Mouse (Mus musculus) brain, embryonic 18.5 days (tissue): ENCODE measurements at regions not wholly inside any gene's neighbourhood (a gene's known extent, or its start where the extent isn't known, plus 50 kb on each side); places are given as distances from the start of the nearest gene placed in this dataset.

Source experiments
- DNase-seq: peaks from one replicate; pipeline ENCODE4 v3.0.0-alpha.2; 2012; ENCODE audit warnings: low read depth, low spot score

GRCm38 (mm10) chr13:107880551-107880950 lies 163.7 kb upstream of the Smim15 start:
- no peak for DNase-seq

- DNase-seq = no peak
Observed at GRCm38 (mm10) chr13:107879535-107879934, 164.7 kb upstream of the Smim15 start.

GRCm38 (mm10) chr13:107878980-107879379 lies 165.3 kb upstream of the Smim15 start:
- DNase-seq = no peak

GRCm38 (mm10) chr13:107873244-107873667 lies 171.0 kb upstream of the Smim15 start:
- no peak for DNase-seq

GRCm38 (mm10) chr13:107872574-107872973 lies 171.7 kb upstream of the Smim15 start:
- no peak for DNase-seq

GRCm38 (mm10) chr13:107872137-107872536 lies 172.1 kb upstream of the Smim15 start:
- no peak for DNase-seq

DNA sequence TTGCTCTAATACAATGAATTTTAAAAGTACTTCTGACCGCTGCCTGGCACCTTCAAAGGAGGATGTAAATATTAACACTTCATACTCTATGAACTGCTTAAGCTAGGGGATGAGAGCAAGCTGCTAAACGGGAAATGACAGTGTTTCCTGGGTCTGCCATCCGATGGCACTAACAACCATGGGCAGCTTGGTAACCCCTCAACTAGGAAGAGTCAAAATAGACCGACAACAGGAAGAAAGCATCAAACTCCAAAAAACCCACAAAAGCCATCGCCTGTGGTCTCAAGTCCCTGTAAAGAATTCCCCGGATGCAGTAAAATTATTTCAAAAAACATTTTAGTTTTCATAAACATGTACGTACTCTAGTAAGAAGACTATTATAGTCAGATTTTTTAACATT lies 175.3 kb upstream of the Smim15 start:
- no peak for DNase-seq

DNA sequence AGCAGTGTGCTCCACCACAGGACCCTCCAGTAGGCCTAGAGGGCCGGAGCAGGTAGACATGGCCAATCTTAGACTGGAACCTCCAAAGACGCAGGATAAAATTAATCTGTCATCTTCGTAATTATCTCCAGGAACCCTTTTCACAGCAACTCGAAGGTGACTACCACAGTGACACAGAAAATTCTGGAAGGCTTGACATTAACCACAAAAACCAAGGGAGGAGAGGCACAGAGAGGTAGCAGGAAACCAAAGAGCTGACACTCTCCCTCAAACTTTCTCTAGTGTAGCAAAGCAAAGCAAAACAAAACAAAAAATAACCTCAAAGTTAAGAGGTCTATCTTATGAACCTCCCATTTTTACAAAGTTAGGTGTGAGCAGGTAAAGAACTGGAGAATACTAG lies 177.4 kb upstream of the Smim15 start:
- DNase-seq = no peak

GRCm38 (mm10) chr13:107862793-107863654 lies 181.2 kb upstream of the Smim15 start:
- DNase-seq = no peak

DNA sequence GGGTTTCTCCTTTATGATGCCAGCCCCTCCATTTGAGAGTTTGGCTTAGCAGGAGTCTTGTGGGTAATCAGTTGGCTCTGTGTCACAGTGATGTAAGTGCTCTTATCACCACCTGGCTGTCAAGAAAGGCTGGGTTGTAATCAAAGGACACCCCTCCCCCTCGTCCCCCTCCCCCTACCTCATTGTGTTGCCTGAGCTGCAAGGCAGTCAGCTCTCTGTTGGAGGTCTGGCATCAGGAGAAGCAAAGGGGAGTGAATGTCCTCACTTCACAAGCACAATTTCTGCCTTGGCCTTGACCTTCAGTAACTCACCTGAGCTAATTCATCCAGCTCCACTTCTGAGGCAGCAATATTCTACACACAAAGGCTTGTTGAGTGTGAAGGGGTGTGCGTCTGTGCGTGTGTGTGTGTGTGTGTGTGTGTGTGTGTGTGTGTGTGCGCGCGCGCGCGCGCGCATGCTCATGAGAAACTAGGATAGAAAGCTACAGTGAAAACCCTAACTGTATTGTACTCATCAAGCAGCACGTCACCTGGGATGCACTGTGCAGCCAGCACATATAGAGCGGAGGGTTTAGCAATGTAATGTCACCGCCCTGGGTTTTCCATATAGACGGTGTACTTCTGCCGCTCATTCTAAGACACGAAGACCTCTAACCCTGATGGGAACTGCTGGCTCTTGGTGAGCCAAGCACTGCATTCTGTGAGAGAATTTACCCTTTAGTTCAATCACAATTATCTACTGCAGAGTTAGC lies 182.7 kb upstream of the Smim15 start:
- DNase-seq = no peak

DNA sequence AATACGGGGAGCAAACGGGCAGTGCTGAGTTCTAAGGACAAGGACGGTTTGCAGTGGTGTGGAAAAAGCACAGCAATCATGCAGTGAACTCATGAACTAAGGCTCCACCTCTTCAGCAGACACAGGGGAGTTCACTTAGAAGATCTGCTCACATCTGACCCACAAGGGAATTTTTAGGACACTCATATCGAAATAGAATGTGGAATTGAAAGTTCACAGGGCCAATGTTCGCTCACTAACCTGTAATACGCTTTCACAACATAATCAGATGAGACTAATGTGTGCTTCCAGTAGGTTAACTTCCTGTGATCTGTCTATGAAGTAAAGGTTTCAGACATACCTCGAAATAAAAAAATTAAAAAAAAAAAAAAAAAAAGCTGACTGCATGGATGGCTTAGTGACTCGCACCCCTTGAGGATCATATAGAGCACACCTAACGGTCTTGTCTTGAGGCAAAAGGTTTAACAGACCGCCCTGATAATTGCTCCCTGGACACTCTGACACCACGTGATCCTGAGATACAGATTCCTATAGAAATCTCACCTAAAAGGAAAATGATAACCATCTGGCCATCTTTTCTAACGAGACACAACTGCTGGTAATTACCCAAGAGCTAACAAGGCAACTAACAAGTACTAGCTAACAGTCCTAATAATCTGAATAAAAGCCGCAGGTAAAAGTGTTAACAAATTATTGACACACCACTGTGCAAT lies 187.0 kb upstream of the Smim15 start:
- no peak for DNase-seq

GRCm38 (mm10) chr13:107850907-107851560 lies 193.2 kb upstream of the Smim15 start:
- no peak for DNase-seq

DNA sequence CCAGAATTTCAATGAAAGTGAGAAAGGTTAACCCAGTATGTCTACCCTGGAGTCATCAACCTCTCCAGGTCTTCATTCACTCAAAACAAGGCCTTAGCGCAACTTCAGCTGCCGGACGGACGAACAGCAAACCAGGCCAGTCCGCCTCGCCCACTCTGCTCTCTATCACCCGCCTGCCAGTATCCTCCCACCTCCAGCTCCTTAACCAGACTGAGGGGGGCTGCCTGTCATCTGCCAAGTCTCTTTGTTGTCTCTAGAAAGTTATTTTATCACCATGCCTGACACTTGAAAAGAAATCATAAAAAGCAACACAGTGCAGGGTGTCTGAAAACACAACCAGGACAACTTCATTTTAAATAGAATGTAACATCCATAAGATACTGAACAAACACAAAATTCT lies 195.4 kb upstream of the Smim15 start:
- DNase-seq = no peak

GRCm38 (mm10) chr13:107847179-107848012 lies 196.8 kb upstream of the Smim15 start:
- no peak for DNase-seq

DNA sequence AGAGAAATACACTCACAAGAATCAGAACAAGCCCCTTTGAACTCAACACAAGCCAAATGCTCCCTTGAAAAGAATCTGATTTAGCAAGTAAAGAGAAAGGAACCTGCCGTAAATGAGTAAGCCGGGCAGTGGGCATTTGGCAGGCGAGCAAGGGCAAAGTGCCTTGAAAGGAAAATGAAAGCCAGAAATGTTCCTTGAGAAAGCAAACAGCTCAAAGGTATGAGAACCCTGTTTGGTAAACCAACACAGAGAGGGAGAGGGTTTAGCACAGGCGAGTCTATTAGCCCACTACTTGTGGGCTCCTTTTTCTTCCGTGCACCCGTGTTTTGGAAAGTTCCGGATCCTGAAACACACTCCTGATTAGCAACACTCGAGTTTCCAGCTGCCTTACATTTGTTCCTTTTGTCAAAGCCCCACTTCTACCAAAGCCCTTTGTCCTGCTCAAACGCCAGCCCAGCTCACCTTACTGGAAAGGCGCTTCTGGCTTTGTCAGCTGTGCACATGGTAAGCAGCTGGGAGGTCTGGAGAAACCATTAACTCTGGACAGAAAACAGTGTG lies 197.5 kb upstream of the Smim15 start:
- no peak for DNase-seq

GRCm38 (mm10) chr13:107845838-107846237 lies 198.4 kb upstream of the Smim15 start:
- DNase-seq = no peak

DNA sequence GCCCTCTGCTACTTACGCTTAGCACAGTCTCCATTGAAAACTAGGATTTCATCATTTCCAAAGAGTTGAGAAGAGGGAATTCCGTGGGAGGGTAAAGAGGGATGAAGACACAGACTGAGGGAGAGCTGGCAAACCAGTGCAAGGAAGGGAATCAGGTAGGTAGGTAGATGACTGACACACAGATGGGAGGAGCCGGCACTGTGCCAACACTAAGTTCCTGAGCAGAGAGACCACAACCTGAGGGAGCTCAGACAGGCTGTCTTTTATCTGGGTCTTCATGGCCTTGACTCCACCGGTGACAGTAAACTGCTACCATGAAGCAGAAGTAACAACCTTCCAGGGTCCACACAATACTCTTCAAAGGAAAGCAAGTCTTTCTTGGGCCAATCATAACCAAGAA lies 200.2 kb upstream of the Smim15 start:
- no peak for DNase-seq

DNA sequence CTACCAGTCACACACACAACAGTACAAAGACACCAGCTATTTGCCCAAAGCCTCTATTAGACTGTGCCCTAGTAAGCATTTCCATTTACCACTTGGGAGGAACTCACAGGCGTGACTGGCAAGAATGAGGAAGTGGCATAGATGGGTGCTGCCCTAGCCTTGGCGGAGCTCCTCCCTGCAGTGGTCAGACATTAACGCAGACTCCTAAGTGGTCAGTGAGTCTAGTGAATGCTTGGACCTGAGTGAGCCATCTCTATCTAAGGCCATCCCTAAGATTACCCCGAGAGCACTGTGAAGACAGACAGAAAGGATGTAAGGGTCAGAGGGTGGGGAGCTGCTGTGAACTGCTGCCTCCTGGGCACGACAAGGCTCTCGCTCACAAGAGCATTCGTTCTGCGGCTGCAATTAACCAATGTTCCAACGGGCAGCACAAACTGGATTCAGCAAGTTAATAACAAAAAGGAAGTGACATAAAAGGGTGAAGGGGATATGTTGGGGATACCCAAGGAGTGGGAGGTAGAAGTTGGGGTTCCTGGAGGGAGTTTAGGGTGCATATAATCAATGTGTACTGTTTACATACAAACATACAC lies 206.0 kb upstream of the Smim15 start:
- DNase-seq = no peak

DNA sequence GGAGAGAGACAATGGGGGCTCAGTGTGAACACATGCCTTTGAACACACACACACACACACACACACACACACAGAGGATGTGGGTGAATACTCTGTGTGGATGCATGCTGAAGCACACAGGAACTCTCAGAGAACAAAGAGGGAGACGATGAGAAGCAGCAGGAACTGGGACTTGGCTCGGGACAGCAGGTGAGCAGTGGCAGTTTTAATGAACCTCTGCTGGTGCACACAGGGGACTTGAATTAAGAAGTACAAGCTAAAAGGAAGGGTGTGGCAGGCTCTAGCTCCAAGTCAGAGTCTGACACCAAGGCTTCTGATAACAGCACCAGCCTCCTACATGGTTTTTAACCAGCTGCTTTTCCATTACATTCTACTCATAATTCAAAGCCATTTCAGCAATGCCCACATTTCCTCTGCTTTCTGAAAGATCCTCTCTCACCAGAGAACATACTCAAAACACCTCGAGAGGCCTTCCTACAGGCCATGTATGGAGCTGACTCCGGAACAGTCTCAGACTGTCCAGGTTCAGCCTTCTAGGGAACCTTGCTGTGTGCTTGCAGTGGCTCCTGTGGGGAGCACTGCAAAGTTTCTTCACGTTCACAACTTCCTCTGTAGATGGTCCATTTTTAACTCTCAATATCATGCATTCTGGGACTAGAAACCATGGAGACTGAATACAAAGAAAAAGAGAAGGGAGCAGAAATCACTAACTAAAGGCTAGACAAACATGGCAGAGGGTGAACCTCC lies 206.9 kb upstream of the Smim15 start:
- no peak for DNase-seq
